Mouse (Mus musculus): ENCODE data around the gene Tnnt1. TPM values are rescaled to one million over a fixed set of nuclear protein-coding genes. Genes with fewer than 3 reads are reported as not detected.
A peak's percentile ranks its signal among the peaks of the same experiment; 100 is the strongest.

Tnnt1 gene
- polyA plus RNA-seq (2021): not detected

GRCm38 (mm10) chr7:4516332-4517050 is at the start of gene Tnnt1:
TSS of gene Tnnt1 (minus strand) at chr7:4516382.
- ChIA-PET POLR2A (no interaction called here), CTCF (interaction anchor here (1.7 kb wide), 1 partner anchor 7 kb away, joined by 5 read pairs; the partner anchor contains the start of gene Tnni3)
- no peaks in the 10 kb centered on the region for H3K27me3 ChIP-seq
- TF ChIP-seq CTCF (IDR thresholded peaks at IDR 0.05): no peak
- in situ Hi-C loops (cut with MboI; ENCODE audit: low pct_unique_long_range_greater_than_20kb): no loop called here
- ATAC-seq: no peak
- DNase-seq (ENCODE audit: low read depth, low spot score): no peak

GRCm38 (mm10) chr7:4562660-4563059 is 46.5 kb upstream of the Tnnt1 start:
- peak; percentile 16 for TF ChIP-seq CTCF (IDR thresholded peaks at IDR 0.05)
- in situ Hi-C loops (cut with MboI; ENCODE audit: low pct_unique_long_range_greater_than_20kb): loop anchor here (10.0 kb wide), 2 partner anchors 52 to 382 kb away; no protein-coding TSS in a partner anchor
- peaks cover 17% of the 10 kb centered on the region for H3K27me3 ChIP-seq
- DNase-seq (ENCODE audit: low read depth, low spot score) (no peak), ATAC-seq (no peak)
- POLR2A ChIA-PET: no interaction called here
- CTCF ChIA-PET: no interaction called here

- H3K27me3 ChIP-seq: peaks cover 19% of the 10 kb centered on the region
- no peak for ATAC-seq
- no peak for DNase-seq (ENCODE audit: low read depth, low spot score)
- TF ChIP-seq CTCF (IDR thresholded peaks at IDR 0.05): no peak
- POLR2A ChIA-PET: no interaction called here
- CTCF ChIA-PET: no interaction called here
- in situ Hi-C loops (cut with MboI; ENCODE audit: low pct_unique_long_range_greater_than_20kb): loop anchor here (10.0 kb wide), 1 partner anchor 248 kb away; no protein-coding TSS in a partner anchor
Measured at GRCm38 (mm10) chr7:4557167-4557560, 41.0 kb upstream of the Tnnt1 start.

- ATAC-seq: peak; percentile 95
- TF ChIP-seq CTCF (IDR thresholded peaks at IDR 0.05): peak; percentile 96
- peak; percentile 27 for DNase-seq (ENCODE audit: low read depth, low spot score)
- peaks cover 17% of the 10 kb centered on the region for H3K27me3 ChIP-seq
- in situ Hi-C loops (cut with MboI; ENCODE audit: low pct_unique_long_range_greater_than_20kb): loop anchor here (10.0 kb wide), 1 partner anchor 248 kb away; no protein-coding TSS in a partner anchor
- POLR2A ChIA-PET: no interaction called here
- CTCF ChIA-PET: no interaction called here
Measured at GRCm38 (mm10) chr7:4556256-4557166, 40.3 kb upstream of the Tnnt1 start.

- in situ Hi-C loops (cut with MboI; ENCODE audit: low pct_unique_long_range_greater_than_20kb): no loop called here
- H3K27me3 ChIP-seq: peaks cover 28% of the 10 kb centered on the region
- DNase-seq (ENCODE audit: low read depth, low spot score) (no peak), ATAC-seq (no peak)
- POLR2A ChIA-PET: no interaction called here
- CTCF ChIA-PET: no interaction called here
- no peak for TF ChIP-seq CTCF (IDR thresholded peaks at IDR 0.05)
Measured at GRCm38 (mm10) chr7:4547221-4547641, 31.0 kb upstream of the Tnnt1 start, which contains the start of gene Syt5. TSS of gene Syt5 (minus strand) at chr7:4547541.

GRCm38 (mm10) chr7:4546591-4547131 is 30.5 kb upstream of the Tnnt1 start:
- no peak for TF ChIP-seq CTCF (IDR thresholded peaks at IDR 0.05)
- ChIA-PET POLR2A (no interaction called here), CTCF (no interaction called here)
- peaks cover 28% of the 10 kb centered on the region for H3K27me3 ChIP-seq
- DNase-seq (ENCODE audit: low read depth, low spot score) (no peak), ATAC-seq (no peak)
- in situ Hi-C loops (cut with MboI; ENCODE audit: low pct_unique_long_range_greater_than_20kb): no loop called here

- POLR2A ChIA-PET: no interaction called here
- CTCF ChIA-PET: no interaction called here
- in situ Hi-C loops (cut with MboI; ENCODE audit: low pct_unique_long_range_greater_than_20kb): no loop called here
- ATAC-seq: no peak
- DNase-seq (ENCODE audit: low read depth, low spot score): no peak
- no peak for TF ChIP-seq CTCF (IDR thresholded peaks at IDR 0.05)
- peaks cover 24% of the 10 kb centered on the region for H3K27me3 ChIP-seq
Measured at GRCm38 (mm10) chr7:4546050-4546449, 29.9 kb upstream of the Tnnt1 start.

GRCm38 (mm10) chr7:4542013-4542412 is 25.8 kb upstream of the Tnnt1 start:
- ChIA-PET CTCF (no interaction called here), POLR2A (no interaction called here)
- in situ Hi-C loops (cut with MboI; ENCODE audit: low pct_unique_long_range_greater_than_20kb): no loop called here
- peaks cover 28% of the 10 kb centered on the region for H3K27me3 ChIP-seq
- ATAC-seq: no peak
- DNase-seq (ENCODE audit: low read depth, low spot score): no peak
- no peak for TF ChIP-seq CTCF (IDR thresholded peaks at IDR 0.05)

- POLR2A ChIA-PET: no interaction called here
- H3K27me3 ChIP-seq: peaks cover 26% of the 10 kb centered on the region
- in situ Hi-C loops (cut with MboI; ENCODE audit: low pct_unique_long_range_greater_than_20kb): no loop called here
- ATAC-seq: no peak
- no peak for DNase-seq (ENCODE audit: low read depth, low spot score)
- CTCF ChIA-PET: no interaction called here
- no peak for TF ChIP-seq CTCF (IDR thresholded peaks at IDR 0.05)
Measured at GRCm38 (mm10) chr7:4541344-4541743, 25.2 kb upstream of the Tnnt1 start.

- no peak for ATAC-seq
- ChIA-PET POLR2A (no interaction called here), CTCF (no interaction called here)
- TF ChIP-seq CTCF (IDR thresholded peaks at IDR 0.05): no peak
- no peak for DNase-seq (ENCODE audit: low read depth, low spot score)
- peaks cover 28% of the 10 kb centered on the region for H3K27me3 ChIP-seq
- in situ Hi-C loops (cut with MboI; ENCODE audit: low pct_unique_long_range_greater_than_20kb): no loop called here
Measured at GRCm38 (mm10) chr7:4539019-4539418, 22.8 kb upstream of the Tnnt1 start.

- in situ Hi-C loops (cut with MboI; ENCODE audit: low pct_unique_long_range_greater_than_20kb): no loop called here
- DNase-seq (ENCODE audit: low read depth, low spot score) (no peak), ATAC-seq (no peak)
- peaks cover 17% of the 10 kb centered on the region for H3K27me3 ChIP-seq
- TF ChIP-seq CTCF (IDR thresholded peaks at IDR 0.05): no peak
- POLR2A ChIA-PET: no interaction called here
- CTCF ChIA-PET: no interaction called here
Measured at GRCm38 (mm10) chr7:4537181-4537580, 21.0 kb upstream of the Tnnt1 start.

Measured in Patski (cell line).